Mouse (Mus musculus): ENCODE data around the gene Cdc6. TPM values are rescaled to one million over a fixed set of nuclear protein-coding genes. Genes with fewer than 3 reads are reported as not detected.

Cdc6 gene
- total and polyA plus RNA-seq, 2 experiments from 2014 or later: 1.4 to 4.2 TPM

GRCm38 (mm10) chr11:98970191-98970925 lies 62.8 kb downstream of the Cdc6 start:
- WGBS: 67% methylated on average over 28 of the region's 29 CpGs
- H3K36me3 ChIP-seq (replicated peaks; ENCODE audit: control insufficient read depth, insufficient read depth, low read length): peaks cover 67% of the 10 kb centered on the region
- no peak for DNase-seq (ENCODE audit: low spot score)

GRCm38 (mm10) chr11:98971316-98972031 lies 63.9 kb downstream of the Cdc6 start:
- Histone ChIP-seq H3K9me3 (replicated peaks; ENCODE audit: control insufficient read depth, low read length) (no peaks in the 10 kb centered on the region), H3K4me3 (ENCODE audit: low read depth, low read length) (no peak overlapping the region), H3K9ac (replicated peaks; ENCODE audit: low read depth, low read length) (no peak overlapping the region), H3K4me1 (ENCODE audit: control insufficient read depth, insufficient read depth) (peaks cover 27% of the 10 kb centered on the region), H3K27ac (ENCODE audit: low read depth) (no peak overlapping the region), H3K27me3 (ENCODE audit: control insufficient read depth, insufficient read depth, low read length) (no peaks in the 10 kb centered on the region), H3K4me2 (ENCODE audit: low read depth, low read length) (no peak overlapping the region), H3K36me3 (replicated peaks; ENCODE audit: control insufficient read depth, insufficient read depth, low read length) (peaks cover 65% of the 10 kb centered on the region)
- DNase-seq (ENCODE audit: low spot score) (peak; percentile 50), ATAC-seq (ENCODE audit: insufficient read depth, low read depth) (no peak)
- TF ChIP-seq EP300 (IDR thresholded peaks at IDR 0.05; ENCODE audit: low read depth) (no peak), CTCF (IDR thresholded peaks at IDR 0.05; ENCODE audit: low read depth) (no peak)
- WGBS: 57% methylated on average over 23 of the region's 23 CpGs

More at GRCm38 (mm10) chr11:98970191-98970925, 62.8 kb downstream of the Cdc6 start:
- Histone ChIP-seq H3K9me3 (replicated peaks; ENCODE audit: control insufficient read depth, low read length) (no peaks in the 10 kb centered on the region), H3K4me3 (ENCODE audit: low read depth, low read length) (no peak overlapping the region), H3K27me3 (ENCODE audit: control insufficient read depth, insufficient read depth, low read length) (no peaks in the 10 kb centered on the region), H3K4me1 (ENCODE audit: control insufficient read depth, insufficient read depth) (peaks cover 38% of the 10 kb centered on the region), H3K27ac (ENCODE audit: low read depth) (no peak overlapping the region), H3K9ac (replicated peaks; ENCODE audit: low read depth, low read length) (no peak overlapping the region), H3K4me2 (ENCODE audit: low read depth, low read length) (no peak overlapping the region)
- ATAC-seq (ENCODE audit: insufficient read depth, low read depth): no peak
- TF ChIP-seq EP300 (IDR thresholded peaks at IDR 0.05; ENCODE audit: low read depth): no peak
- TF ChIP-seq CTCF (IDR thresholded peaks at IDR 0.05; ENCODE audit: low read depth): no peak

- ATAC-seq (ENCODE audit: insufficient read depth, low read depth) (peak; percentile 58; the same call in 1 of the 2 replicates), DNase-seq (ENCODE audit: low spot score) (peak; percentile 62)
- peaks cover 21% of the 10 kb centered on the region for H3K4me1 ChIP-seq (ENCODE audit: control insufficient read depth, insufficient read depth)
- WGBS: 52% methylated on average over 9 of the region's 9 CpGs
- no peaks in the 10 kb centered on the region for H3K9me3 ChIP-seq (replicated peaks; ENCODE audit: control insufficient read depth, low read length)
- H3K4me2 ChIP-seq (ENCODE audit: low read depth, low read length): no peak overlapping the region
- H3K27ac ChIP-seq (ENCODE audit: low read depth): no peak overlapping the region
- TF ChIP-seq CTCF (IDR thresholded peaks at IDR 0.05; ENCODE audit: low read depth) (peak; percentile 89), EP300 (IDR thresholded peaks at IDR 0.05; ENCODE audit: low read depth) (no peak)
- H3K4me3 ChIP-seq (ENCODE audit: low read depth, low read length): no peak overlapping the region
- no peaks in the 10 kb centered on the region for H3K27me3 ChIP-seq (ENCODE audit: control insufficient read depth, insufficient read depth, low read length)
- no peak overlapping the region for H3K9ac ChIP-seq (replicated peaks; ENCODE audit: low read depth, low read length)
- peaks cover 63% of the 10 kb centered on the region for H3K36me3 ChIP-seq (replicated peaks; ENCODE audit: control insufficient read depth, insufficient read depth, low read length)
These were observed 64.6 kb downstream of the Cdc6 start for GRCm38 (mm10) chr11:98972215-98972614.

GRCm38 (mm10) chr11:98972801-98973360 lies 65.3 kb downstream of the Cdc6 start:
- Histone ChIP-seq H3K4me2 (ENCODE audit: low read depth, low read length) (no peak overlapping the region), H3K36me3 (replicated peaks; ENCODE audit: control insufficient read depth, insufficient read depth, low read length) (peaks cover 58% of the 10 kb centered on the region)
- 83% methylated on average over 9 of the region's 9 CpGs for WGBS

More at GRCm38 (mm10) chr11:98972801-98973360, 65.3 kb downstream of the Cdc6 start:
- no peak overlapping the region for H3K27ac ChIP-seq (ENCODE audit: low read depth)
- no peak overlapping the region for H3K4me3 ChIP-seq (ENCODE audit: low read depth, low read length)
- H3K4me1 ChIP-seq (ENCODE audit: control insufficient read depth, insufficient read depth): peaks cover 21% of the 10 kb centered on the region
- no peak overlapping the region for H3K9ac ChIP-seq (replicated peaks; ENCODE audit: low read depth, low read length)
- H3K9me3 ChIP-seq (replicated peaks; ENCODE audit: control insufficient read depth, low read length): no peaks in the 10 kb centered on the region
- DNase-seq (ENCODE audit: low spot score): no peak
- ATAC-seq (ENCODE audit: insufficient read depth, low read depth): no peak
- TF ChIP-seq EP300 (IDR thresholded peaks at IDR 0.05; ENCODE audit: low read depth) (no peak), CTCF (IDR thresholded peaks at IDR 0.05; ENCODE audit: low read depth) (no peak)
- H3K27me3 ChIP-seq (ENCODE audit: control insufficient read depth, insufficient read depth, low read length): no peaks in the 10 kb centered on the region

Other genes with a start within 250 kb of the Cdc6 start
- not detected in 2 replicates for gene Gsdma, start 243.4 kb upstream of the Cdc6 start, total RNA-seq (2014; rRNA removed; ENCODE audit: low replicate concordance)
- not detected in 2 replicates for gene Gsdma, start 243.4 kb upstream of the Cdc6 start, polyA plus RNA-seq (2015; fragmentation: Nextera tagmentation; extraction: Ambion mirVana)
- 96.4 and 130 TPM in 2 replicates for gene Psmd3, start 225.2 kb upstream of the Cdc6 start, total RNA-seq (2014; rRNA removed; ENCODE audit: low replicate concordance)
- 134 and 147 TPM in 2 replicates for gene Psmd3, start 225.2 kb upstream of the Cdc6 start, polyA plus RNA-seq (2015; fragmentation: Nextera tagmentation; extraction: Ambion mirVana)
- gene Csf3, start 206.5 kb upstream of the Cdc6 start, total RNA-seq (2014; rRNA removed; ENCODE audit: low replicate concordance): 0.23 TPM in 1 of 2 replicates, not detected in the other
- not detected in 2 replicates for gene Csf3, start 206.5 kb upstream of the Cdc6 start, polyA plus RNA-seq (2015; fragmentation: Nextera tagmentation; extraction: Ambion mirVana)
- 39.9 and 48.0 TPM in 2 replicates for gene Med24, start 178.4 kb upstream of the Cdc6 start, total RNA-seq (2014; rRNA removed; ENCODE audit: low replicate concordance)
- gene Med24, start 178.4 kb upstream of the Cdc6 start, polyA plus RNA-seq (2015; fragmentation: Nextera tagmentation; extraction: Ambion mirVana): 21.9 and 23.3 TPM in 2 replicates
- 188 and 234 TPM in 2 replicates for gene Thra, start 167.2 kb upstream of the Cdc6 start, total RNA-seq (2014; rRNA removed; ENCODE audit: low replicate concordance)
- 40.8 and 44.0 TPM in 2 replicates for gene Thra, start 167.2 kb upstream of the Cdc6 start, polyA plus RNA-seq (2015; fragmentation: Nextera tagmentation; extraction: Ambion mirVana)
- gene Nr1d1, start 132.5 kb upstream of the Cdc6 start, total RNA-seq (2014; rRNA removed; ENCODE audit: low replicate concordance): 21.0 and 24.3 TPM in 2 replicates
- gene Nr1d1, start 132.5 kb upstream of the Cdc6 start, polyA plus RNA-seq (2015; fragmentation: Nextera tagmentation; extraction: Ambion mirVana): 10.2 and 10.7 TPM in 2 replicates
- 47.4 and 54.6 TPM in 2 replicates for gene Msl1, start 112.3 kb upstream of the Cdc6 start, total RNA-seq (2014; rRNA removed; ENCODE audit: low replicate concordance)
- 11.3 and 12.6 TPM in 2 replicates for gene Msl1, start 112.3 kb upstream of the Cdc6 start, polyA plus RNA-seq (2015; fragmentation: Nextera tagmentation; extraction: Ambion mirVana)
- 6.8 and 9.7 TPM in 2 replicates for gene Casc3, start 102.9 kb upstream of the Cdc6 start, total RNA-seq (2014; rRNA removed; ENCODE audit: low replicate concordance)
- 11.6 and 11.9 TPM in 2 replicates for gene Casc3, start 102.9 kb upstream of the Cdc6 start, polyA plus RNA-seq (2015; fragmentation: Nextera tagmentation; extraction: Ambion mirVana)
- gene Rapgefl1, start 71.0 kb upstream of the Cdc6 start, total RNA-seq (2014; rRNA removed; ENCODE audit: low replicate concordance): 0.77 and 0.80 TPM in 2 replicates
- gene Rapgefl1, start 71.0 kb upstream of the Cdc6 start, polyA plus RNA-seq (2015; fragmentation: Nextera tagmentation; extraction: Ambion mirVana): 0.41 and 0.55 TPM in 2 replicates
- gene Wipf2, start 44.2 kb upstream of the Cdc6 start, total RNA-seq (2014; rRNA removed; ENCODE audit: low replicate concordance): 3.4 and 6.2 TPM in 2 replicates
- gene Wipf2, start 44.2 kb upstream of the Cdc6 start, polyA plus RNA-seq (2015; fragmentation: Nextera tagmentation; extraction: Ambion mirVana): 1.5 and 1.8 TPM in 2 replicates
- 24.0 and 36.2 TPM in 2 replicates for gene Rara, start 20.0 kb downstream of the Cdc6 start, total RNA-seq (2014; rRNA removed; ENCODE audit: low replicate concordance)
- 14.7 and 15.8 TPM in 2 replicates for gene Rara, start 20.0 kb downstream of the Cdc6 start, polyA plus RNA-seq (2015; fragmentation: Nextera tagmentation; extraction: Ambion mirVana)
- 4.2 and 14.7 TPM in 2 replicates for gene Gjd3, start 75.2 kb downstream of the Cdc6 start, total RNA-seq (2014; rRNA removed; ENCODE audit: low replicate concordance)
- 5.8 and 6.3 TPM in 2 replicates for gene Gjd3, start 75.2 kb downstream of the Cdc6 start, polyA plus RNA-seq (2015; fragmentation: Nextera tagmentation; extraction: Ambion mirVana)
- 52.9 and 91.1 TPM in 2 replicates for gene Top2a, start 116.4 kb downstream of the Cdc6 start, total RNA-seq (2014; rRNA removed; ENCODE audit: low replicate concordance)
- 38.2 and 38.9 TPM in 2 replicates for gene Top2a, start 116.4 kb downstream of the Cdc6 start, polyA plus RNA-seq (2015; fragmentation: Nextera tagmentation; extraction: Ambion mirVana)
- 221 and 277 TPM in 2 replicates for gene Igfbp4, start 133.4 kb downstream of the Cdc6 start, total RNA-seq (2014; rRNA removed; ENCODE audit: low replicate concordance)
- gene Igfbp4, start 133.4 kb downstream of the Cdc6 start, polyA plus RNA-seq (2015; fragmentation: Nextera tagmentation; extraction: Ambion mirVana): 186 and 201 TPM in 2 replicates
- gene Tns4, start 181.5 kb downstream of the Cdc6 start, total RNA-seq (2014; rRNA removed; ENCODE audit: low replicate concordance): 0.69 TPM in 1 of 2 replicates, not detected in the other
- gene Tns4, start 181.5 kb downstream of the Cdc6 start, polyA plus RNA-seq (2015; fragmentation: Nextera tagmentation; extraction: Ambion mirVana): 0.05 and 0.12 TPM in 2 replicates
- 0.73 TPM in 1 of 2 replicates, not detected in the other for gene Ccr7, start 247.3 kb downstream of the Cdc6 start, total RNA-seq (2014; rRNA removed; ENCODE audit: low replicate concordance)
- gene Ccr7, start 247.3 kb downstream of the Cdc6 start, polyA plus RNA-seq (2015; fragmentation: Nextera tagmentation; extraction: Ambion mirVana): 0.11 TPM in 2 replicates